Mouse (Mus musculus) spleen, postnatal 4 days (tissue): ENCODE measurements at regions not wholly inside any gene's neighbourhood (a gene's known extent, or its start where the extent isn't known, plus 50 kb on each side); places are given as distances from the start of the nearest gene placed in this dataset.

Source experiments
- DNase-seq, 2 experiments: peaks; one replicate each; pipeline ENCODE4 v3.0.0; 2022; ENCODE audit warnings: low spot score in 2 of 2

DNA sequence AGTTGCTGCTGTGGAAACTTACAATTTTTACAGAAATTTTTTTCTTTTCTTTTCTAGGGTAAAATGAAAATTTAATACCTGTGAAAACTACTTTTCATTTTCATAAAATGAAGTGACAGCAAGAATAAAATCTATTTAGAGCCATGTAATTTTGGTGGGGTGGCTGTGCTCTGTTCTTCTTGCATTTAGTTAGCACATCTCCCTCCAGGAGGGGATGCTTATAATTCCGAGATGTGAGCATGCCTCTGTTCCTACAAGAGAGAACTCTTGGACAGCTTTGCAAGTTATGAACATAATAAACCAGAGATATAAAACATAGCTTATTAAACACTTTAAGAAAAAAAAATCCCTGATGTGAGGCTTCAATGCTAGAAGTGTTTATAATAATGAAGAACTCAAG, 313.9 kb upstream of the Dph6 start:
- DNase-seq = no peak

DNA sequence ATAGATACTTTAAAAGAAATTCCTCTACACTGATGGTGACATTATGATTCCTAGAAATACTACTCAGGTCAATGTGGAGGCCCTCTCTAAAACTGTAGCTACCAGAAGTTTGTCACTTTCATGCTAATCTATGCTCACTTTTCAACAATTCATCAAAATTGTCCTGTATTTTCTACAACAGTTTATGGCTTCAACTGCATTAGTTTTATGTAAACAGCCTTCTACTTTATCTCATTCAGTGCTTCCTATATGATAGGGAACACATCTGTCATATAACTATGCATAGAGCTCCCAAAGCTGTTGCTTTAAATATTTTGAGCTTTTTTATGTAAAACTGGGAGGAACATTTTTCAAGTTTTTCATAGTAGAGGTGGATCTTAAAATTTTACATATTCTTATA, 338.7 kb upstream of the Dph6 start:
- no peak for DNase-seq

DNA sequence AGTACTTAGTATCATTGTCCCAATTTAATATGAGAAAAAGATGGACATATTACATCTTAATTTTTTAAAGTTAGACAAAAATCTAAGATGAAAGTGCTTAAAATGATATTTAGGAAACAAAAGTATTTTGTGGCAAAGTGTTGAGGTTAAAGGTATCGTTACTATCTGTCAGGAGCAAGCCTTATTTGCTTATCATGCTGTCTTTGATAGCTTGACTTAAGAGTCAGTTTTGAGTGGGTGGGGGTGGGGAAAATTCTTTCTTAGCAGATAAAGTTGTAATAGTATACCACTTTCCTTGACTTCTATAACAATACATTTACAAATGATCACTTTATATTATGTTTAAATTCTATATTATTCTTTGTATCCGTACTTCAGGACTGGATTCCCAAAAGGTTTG, 339.1 kb upstream of the Dph6 start:
- DNase-seq = no peak

DNA sequence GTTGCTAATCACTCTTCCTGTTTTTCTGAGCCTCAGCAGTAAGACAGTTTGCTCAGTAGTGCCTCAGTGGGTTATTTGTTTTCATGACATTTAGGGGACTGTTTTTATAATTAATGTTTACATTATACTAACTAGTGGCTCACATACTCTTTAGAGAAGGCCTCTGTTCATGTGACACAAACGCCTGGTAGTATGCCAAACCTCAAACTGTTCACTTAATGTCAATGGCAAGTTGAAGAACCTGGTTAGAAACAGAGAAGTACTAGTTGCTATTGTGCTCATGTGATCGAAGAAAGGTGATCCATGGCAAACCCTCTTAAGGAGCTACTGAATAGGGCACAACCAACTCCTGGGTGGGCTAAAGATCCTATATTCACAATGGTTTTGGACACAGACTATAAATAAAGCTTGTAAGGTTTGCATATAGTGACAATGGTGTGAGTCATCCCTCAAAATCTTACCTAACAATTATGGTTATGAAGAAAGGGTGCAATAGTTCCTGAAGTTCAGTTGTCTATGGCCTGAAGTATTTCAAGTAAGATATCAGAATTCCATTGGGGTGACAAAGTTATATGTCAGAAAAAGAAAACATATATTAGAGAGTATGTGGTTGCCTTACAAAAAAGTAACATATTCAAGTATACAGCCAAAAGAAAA, 340.1 kb upstream of the Dph6 start:
- DNase-seq = no peak

- no peak for DNase-seq
These were observed 359.2 kb upstream of the Dph6 start for GRCm38 (mm10) chr2:115013916-115014315.

DNA sequence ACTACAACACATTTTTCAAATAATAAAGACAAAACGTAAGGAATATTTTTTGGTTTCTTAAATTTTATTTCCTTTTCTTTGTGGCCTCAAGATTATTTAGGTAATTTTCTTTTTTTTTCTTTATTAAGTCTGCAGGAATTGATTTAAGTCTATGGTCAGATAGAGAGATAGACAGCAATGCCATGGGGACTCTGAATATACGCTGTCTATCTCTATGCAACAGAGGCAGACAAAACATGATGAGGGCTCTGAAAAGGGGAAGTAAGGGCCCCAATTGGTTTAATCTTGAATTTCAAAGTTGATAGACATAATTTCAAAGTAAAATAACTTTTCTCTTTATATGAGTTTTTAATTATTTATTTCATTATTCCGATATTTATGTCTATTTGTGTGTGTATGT, 372.0 kb upstream of the Dph6 start:
- no peak for DNase-seq

GRCm38 (mm10) chr2:115031134-115031533, 376.4 kb upstream of the Dph6 start:
- no peak for DNase-seq

GRCm38 (mm10) chr2:115036205-115036604, 381.4 kb upstream of the Dph6 start:
- no peak for DNase-seq

- no peak for DNase-seq
These were observed 387.6 kb upstream of the Dph6 start for GRCm38 (mm10) chr2:115042299-115042785.

GRCm38 (mm10) chr2:115056327-115057070, 401.7 kb upstream of the Dph6 start:
- no peak for DNase-seq

GRCm38 (mm10) chr2:115057200-115057599, 402.4 kb upstream of the Dph6 start:
- no peak for DNase-seq

- no peak for DNase-seq
These were observed 412.9 kb upstream of the Dph6 start for GRCm38 (mm10) chr2:115067489-115068163.

DNA sequence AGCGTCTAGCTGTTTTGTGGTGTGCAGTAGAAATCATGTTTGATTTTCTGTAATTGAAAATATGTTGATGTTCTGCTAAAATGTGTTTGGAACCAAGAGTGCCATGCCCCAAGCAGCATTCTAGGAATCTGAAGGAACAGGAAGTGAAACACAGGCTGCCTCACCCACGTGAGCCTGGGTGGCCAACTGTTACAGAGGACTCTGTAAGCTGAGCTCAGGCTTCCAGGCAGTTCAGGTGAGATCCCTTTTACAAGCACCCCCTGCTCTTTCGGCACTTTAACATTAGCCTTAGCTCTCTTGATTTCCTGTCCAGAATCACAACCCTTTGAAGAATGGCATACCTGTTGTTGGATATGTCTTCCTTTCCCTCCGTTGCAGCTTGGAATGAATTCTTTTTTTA, 414.9 kb upstream of the Dph6 start:
- no peak for DNase-seq

DNA sequence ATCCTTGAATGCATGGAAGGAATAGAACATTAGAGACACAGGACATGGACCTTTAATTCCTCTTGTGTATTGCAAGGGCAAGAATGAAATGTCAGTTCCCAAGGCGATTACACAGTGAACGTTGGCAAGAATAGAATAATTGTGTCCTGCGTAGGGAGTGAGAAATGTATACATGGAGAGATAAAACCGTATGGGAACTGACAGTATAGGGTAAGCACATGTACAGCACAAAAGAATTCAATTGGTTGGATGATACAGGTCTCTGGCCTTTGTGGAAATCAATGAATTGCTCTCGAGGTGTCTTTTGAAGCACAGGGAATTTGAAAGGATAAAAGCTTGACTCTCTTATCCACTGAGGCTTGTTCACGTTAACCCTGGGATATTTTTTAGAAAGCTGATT, 415.4 kb upstream of the Dph6 start:
- no peak for DNase-seq

DNA sequence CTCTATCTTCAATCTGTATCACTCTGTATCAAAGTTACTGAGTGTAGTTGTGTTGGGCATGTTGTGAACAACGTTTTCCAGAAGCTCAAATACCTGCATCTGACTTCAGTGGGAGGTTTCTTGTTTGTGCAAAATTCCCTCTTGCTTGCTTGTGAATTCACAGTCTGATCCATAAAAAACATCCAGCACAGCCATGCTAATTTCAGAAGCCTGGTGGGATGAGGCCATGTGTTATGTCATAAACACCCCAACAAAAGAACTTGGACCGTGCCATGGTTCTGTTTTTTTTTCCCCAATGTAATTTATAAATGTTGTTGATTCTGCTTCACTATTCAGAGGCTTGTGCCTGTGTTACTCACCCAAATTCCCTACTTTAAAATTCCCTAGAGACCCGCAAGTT, 415.9 kb upstream of the Dph6 start:
- DNase-seq = no peak

GRCm38 (mm10) chr2:115081563-115082291, 427.0 kb upstream of the Dph6 start:
- DNase-seq = no peak

- DNase-seq = no peak
These were observed 427.6 kb upstream of the Dph6 start for GRCm38 (mm10) chr2:115082292-115082809.

- no peak for DNase-seq
These were observed 433.8 kb upstream of the Dph6 start for GRCm38 (mm10) chr2:115088421-115089120.

GRCm38 (mm10) chr2:115090430-115091175, 435.8 kb upstream of the Dph6 start:
- no peak for DNase-seq

DNA sequence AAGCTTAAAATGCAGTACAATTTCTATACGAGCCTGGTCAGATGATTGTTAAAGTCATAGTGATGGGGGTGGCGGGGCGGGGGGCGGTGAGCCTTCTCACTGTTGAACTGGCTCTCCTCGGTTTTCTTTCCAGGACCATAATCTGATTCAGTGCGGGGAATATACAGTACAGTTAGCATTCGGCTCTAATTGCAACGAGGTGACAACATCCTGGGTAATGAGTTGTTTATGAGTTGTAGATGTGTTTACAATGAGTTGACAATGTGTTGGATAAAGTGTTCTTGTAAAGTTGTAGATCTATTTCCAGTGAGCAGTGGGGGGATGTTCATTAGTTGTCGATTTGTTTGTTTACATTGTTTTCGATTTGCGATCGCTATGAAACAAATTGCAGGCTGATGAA, 440.6 kb upstream of the Dph6 start:
- no peak for DNase-seq

GRCm38 (mm10) chr2:115101501-115101900, 446.7 kb upstream of the Dph6 start:
- no peak for DNase-seq
